Mouse (Mus musculus) neural tube, embryonic 14.5 days (tissue): ENCODE results near the gene Rnf157. TPM values are rescaled to one million over a fixed set of nuclear protein-coding genes. Genes with fewer than 3 reads are reported as not detected.
"Not testable (repeated sequence)": the region's sequence is repeated elsewhere in the genome, so short reads cannot be mapped to it uniquely, and the experiment has no call there.

Experiments
- ATAC-seq: fragments of 200-750 bp; cut with Nextera tagmentation; 2 replicates; pipeline ENCODE4 v1.8.0; 2017; ENCODE audit warnings: low read depth, mild to moderate bottlenecking, moderate TSS enrichment, moderate library complexity
- H3K27ac ChIP-seq: fragments of 300-500 bp; sonication (generic); 2 replicates; pipeline ENCODE4 v1.5.1; 2014; ENCODE audit warnings: low read depth, mild to moderate bottlenecking, control low read depth, low read length, moderate library complexity, mixed read lengths
- H3K27me3 ChIP-seq: fragments of 300-500 bp; sonication (generic); 2 replicates; pipeline ENCODE4 v1.6.1; 2014; ENCODE audit warnings: low read length; ENCODE audit not compliant: control insufficient read depth, insufficient read depth
- H3K36me3 ChIP-seq: fragments of 300-500 bp; sonication (generic); 2 replicates; pipeline ENCODE4 v1.6.1; 2014; ENCODE audit warnings: low read length, mixed read lengths; ENCODE audit not compliant: control insufficient read depth, insufficient read depth
- H3K4me1 ChIP-seq: fragments of 300-500 bp; sonication (generic); 2 replicates; pipeline ENCODE4 v1.6.1; 2014; ENCODE audit warnings: low read length; ENCODE audit not compliant: control insufficient read depth, insufficient read depth
- H3K4me2 ChIP-seq: fragments of 300-500 bp; sonication (generic); 2 replicates; pipeline ENCODE4 v1.6.1; 2014; ENCODE audit warnings: mild to moderate bottlenecking, low read depth, low read length, control low read depth
- H3K4me3 ChIP-seq: fragments of 300-500 bp; sonication (generic); 2 replicates; pipeline ENCODE4 v1.5.1; 2014; ENCODE audit warnings: low read depth, low read length, control low read depth, mixed read lengths
- H3K9ac ChIP-seq: fragments of 300-500 bp; sonication (generic); replicated peaks from 2 replicates; pipeline ENCODE4 v1.6.1; 2014; ENCODE audit warnings: low read depth, mild to moderate bottlenecking, control low read depth, low read length, mixed read lengths
- H3K9me3 ChIP-seq: fragments of 300-500 bp; sonication (generic); 2 replicates; pipeline ENCODE4 v1.6.1; 2016; ENCODE audit warnings: low read length; ENCODE audit not compliant: control insufficient read depth
- WGBS: fragments of 180-500 bp; shearing (Covaris S2); extraction: QIAGEN DNeasy Blood & Tissue Kit; methylation state at CpG from one replicate; pipeline ENCODE4 v1.1.7; 2014; 5-methylcytosine and 5-hydroxymethylcytosine counted together
- polyA plus RNA-seq: library from polyadenylated mRNA; unstranded; fragments of >200 nt; fragmentation: Nextera tagmentation; extraction: Ambion mirVana; gene quantifications from 2 replicates; pipeline ENCODE4 v1.2.1, GENCODE M21; 2014

Rnf157 gene
- polyA plus RNA-seq, 1 experiment from 2014 or later: 63.5 TPM

DNA sequence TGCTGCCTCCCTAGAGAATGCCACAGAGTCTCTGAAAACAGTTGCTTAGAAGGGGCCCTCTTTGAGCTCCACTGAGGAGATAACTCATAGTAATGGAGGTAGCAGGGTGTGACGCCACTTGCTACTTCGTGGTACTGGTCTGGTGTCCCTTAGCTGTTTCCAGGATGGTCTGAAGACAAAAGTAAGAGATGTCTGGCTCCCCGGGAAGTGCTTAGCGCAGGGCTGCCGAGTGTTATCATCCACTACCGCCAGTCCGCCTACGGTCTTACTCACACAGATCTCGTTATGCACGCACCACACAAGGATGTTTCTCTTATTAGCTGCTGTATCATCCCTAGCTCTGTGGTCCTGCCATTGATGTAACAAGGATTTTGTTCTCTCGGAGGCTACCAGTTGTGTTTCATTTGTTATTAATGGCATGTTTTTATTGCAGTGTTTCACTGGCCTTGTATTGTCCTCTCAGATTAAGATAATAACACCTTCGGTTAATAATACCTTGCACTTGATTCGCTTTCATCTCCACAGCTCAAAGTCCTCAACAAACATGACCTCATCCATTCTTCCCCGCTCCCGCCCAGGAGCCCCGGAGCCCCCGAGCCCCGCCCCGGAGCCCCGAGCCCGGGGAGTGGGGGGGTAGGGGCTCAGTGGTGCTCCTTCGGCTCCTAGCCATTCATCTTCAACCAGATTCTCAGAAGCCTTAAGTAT lies 18.0 kb upstream of the Rnf157 start:
- H3K4me1 ChIP-seq: peaks cover 9% of the 10 kb centered on the region
- no peaks in the 10 kb centered on the region for H3K9me3 ChIP-seq
- no peak overlapping the region for H3K9ac ChIP-seq
- no peak overlapping the region for H3K4me3 ChIP-seq
- no peak for ATAC-seq
- no peak overlapping the region for H3K4me2 ChIP-seq
- WGBS: 48% methylated on average over 22 of the region's 22 CpGs
- no peaks in the 10 kb centered on the region for H3K27me3 ChIP-seq
- no peak overlapping the region for H3K27ac ChIP-seq
- H3K36me3 ChIP-seq: no peaks in the 10 kb centered on the region

DNA sequence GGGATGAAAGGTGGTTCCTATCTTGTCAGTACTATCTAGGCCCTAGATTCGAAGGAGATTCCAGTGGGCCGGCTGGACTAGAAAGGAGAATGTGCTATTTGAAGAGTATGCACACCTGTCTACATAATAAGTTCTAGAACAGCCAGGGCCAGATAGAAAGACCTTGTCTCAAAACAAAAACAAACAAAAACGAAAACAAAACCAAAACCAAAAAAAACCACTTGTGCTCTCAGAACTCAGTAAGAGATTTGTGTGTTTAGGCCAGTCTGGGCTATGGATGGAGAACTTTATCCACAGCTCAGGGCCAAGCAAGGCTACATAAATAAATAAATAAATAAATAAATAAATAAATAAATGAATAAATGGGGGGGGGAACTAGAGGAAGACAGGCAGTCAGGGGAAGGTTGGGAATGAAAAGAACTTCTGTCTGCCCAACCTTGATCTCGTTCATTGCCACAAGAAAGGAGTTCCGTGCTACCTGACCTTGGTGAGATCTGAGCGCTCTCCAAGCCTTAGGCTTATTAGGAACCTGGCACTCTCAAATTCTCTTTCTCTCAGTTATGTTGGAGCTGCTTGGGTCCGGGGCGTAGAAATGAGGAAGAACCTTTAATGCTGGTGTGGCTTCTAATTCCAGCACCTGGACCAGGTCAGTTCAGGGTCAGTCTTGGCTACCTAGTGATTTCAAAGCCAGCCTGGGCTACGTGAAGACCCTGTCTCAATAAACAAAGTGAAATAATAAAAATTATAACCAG lies 17.2 kb upstream of the Rnf157 start:
- ATAC-seq: no peak
- no peaks in the 10 kb centered on the region for H3K27me3 ChIP-seq

DNA sequence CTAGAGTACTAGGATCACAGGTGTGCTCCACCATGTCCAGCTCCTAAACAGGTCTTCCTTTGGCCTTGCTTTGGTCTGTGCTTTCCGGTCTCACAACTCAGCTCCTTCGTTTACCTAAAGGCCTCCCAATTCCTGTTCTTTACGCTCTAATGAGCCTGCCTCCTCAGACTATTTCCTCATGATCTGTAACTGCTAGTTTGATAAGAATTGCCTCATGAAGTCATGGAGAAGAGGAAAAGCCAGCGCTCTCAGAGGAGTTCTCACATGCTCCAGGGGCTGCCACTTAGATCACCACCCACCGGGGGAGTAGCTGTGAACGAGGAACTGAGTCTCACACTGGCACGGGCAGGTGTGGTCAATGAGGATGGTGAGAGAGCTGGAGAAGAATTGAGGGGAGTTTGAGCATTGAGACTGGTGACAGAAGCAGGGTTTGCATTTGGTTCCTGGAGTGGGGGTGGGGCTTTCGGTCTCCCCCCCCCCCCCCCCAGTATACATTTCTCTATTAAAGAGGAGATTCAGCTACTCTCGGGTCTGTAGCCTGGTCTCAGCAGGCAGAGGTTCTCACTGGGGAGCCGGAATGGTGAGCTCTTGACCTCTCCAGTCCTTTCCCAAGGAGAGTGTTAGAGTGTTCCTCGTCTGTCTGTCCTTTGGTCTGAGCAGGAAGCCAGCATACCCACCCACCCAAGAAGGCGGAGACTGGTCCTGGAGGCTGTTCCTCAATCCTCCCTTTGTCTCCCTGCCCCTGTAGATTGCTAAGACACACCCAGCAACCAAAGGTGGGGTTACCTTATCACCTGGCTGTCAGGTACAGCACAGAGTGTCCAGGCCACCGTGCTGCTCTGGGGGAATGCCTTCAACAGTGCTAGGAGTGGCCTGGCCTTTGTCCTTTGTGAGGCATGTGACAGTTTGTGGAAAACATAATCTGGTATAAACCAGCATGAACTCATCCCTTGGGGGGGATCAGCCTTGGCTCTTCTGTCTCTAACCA lies 16.3 kb upstream of the Rnf157 start:
- no peaks in the 10 kb centered on the region for H3K27me3 ChIP-seq
- WGBS: 64% methylated on average over 12 of the region's 13 CpGs
- no peak overlapping the region for H3K9ac ChIP-seq
- H3K36me3 ChIP-seq: no peaks in the 10 kb centered on the region
- H3K4me3 ChIP-seq: no peak overlapping the region
- H3K27ac ChIP-seq: no peak overlapping the region
- no peak for ATAC-seq
- no peaks in the 10 kb centered on the region for H3K4me1 ChIP-seq
- no peaks in the 10 kb centered on the region for H3K9me3 ChIP-seq
- H3K4me2 ChIP-seq: no peak overlapping the region

More for the DNA sequence above, 17.2 kb upstream of the Rnf157 start:
- H3K9me3 ChIP-seq: no peaks in the 10 kb centered on the region
- peaks cover under 1% of the 10 kb centered on the region; the same call in 1 of the 2 replicates for H3K4me1 ChIP-seq
- no peak overlapping the region for H3K4me3 ChIP-seq
- 88% methylated on average over 9 of the region's 9 CpGs for WGBS
- no peak overlapping the region for H3K9ac ChIP-seq
- no peaks in the 10 kb centered on the region for H3K36me3 ChIP-seq
- no peak overlapping the region for H3K4me2 ChIP-seq
- H3K27ac ChIP-seq: no peak overlapping the region

DNA sequence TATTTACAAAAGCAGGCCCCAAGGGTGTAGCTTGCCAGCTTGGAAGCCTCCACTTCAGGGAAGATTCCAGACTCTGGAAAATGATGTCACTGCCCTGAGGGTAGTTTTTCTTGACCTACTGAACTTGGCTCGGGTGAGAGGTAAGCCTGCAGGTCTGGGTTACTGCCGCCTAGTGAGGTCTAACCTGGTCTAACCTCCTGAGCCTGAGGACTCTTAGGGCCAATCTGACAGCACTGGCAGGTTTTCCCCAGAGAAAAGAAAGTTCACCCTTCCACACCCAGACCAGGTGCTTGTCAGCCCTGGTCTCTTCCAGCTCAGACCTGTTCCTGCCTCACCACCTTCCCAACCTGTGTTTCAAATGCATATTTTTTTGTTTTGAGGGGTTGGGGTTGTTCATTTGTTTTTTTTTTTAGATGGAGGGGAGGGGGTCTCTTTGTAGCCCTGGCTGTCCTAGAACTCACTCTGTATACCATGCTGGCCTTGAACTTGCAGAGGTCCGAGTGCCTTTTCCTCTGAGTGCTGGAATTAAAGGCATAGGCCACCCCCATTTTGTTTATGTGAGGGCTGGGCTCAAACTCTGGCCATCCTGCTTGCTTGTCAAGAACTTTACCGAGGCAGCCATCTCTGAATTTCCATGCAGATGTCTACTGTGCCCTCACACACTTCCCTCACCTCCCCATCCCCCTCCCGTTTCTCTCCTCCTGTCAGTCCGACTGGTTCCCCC lies 14.2 kb upstream of the Rnf157 start:
- Histone ChIP-seq H3K4me2 (no peak overlapping the region), H3K4me1 (no peaks in the 10 kb centered on the region), H3K27me3 (no peaks in the 10 kb centered on the region), H3K36me3 (no peaks in the 10 kb centered on the region), H3K4me3 (no peak overlapping the region), H3K9ac (no peak overlapping the region), H3K27ac (no peak overlapping the region), H3K9me3 (no peaks in the 10 kb centered on the region)
- WGBS: 81% methylated on average over 6 of the region's 6 CpGs
- no peak for ATAC-seq

DNA sequence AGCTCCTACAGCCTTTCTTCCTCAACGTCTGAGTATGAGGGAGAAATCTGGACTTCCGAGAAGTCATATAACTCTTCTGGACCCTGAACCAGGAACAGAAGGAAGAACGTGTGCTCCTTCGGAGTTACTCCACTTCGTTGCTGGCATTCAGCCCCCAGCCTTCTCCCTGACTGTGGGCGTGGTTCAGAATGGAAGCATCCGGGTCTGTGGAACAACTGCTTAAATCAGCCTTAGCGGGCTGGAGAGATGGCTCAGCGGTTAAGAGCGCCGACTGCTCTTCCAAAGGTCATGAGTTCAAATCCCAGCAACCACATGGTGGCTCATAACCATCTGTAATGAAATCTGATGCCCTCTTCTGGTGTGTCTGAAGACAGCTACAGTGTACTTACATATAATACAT lies 13.5 kb upstream of the Rnf157 start:
- not testable (repeated sequence) for H3K36me3 ChIP-seq, H3K27me3 ChIP-seq, H3K4me2 ChIP-seq, H3K27ac ChIP-seq, H3K4me1 ChIP-seq, H3K9me3 ChIP-seq, H3K9ac ChIP-seq, ATAC-seq, H3K4me3 ChIP-seq
- whole genome bisulfite sequencing: 87% methylated on average over 11 of the region's 11 CpGs

DNA sequence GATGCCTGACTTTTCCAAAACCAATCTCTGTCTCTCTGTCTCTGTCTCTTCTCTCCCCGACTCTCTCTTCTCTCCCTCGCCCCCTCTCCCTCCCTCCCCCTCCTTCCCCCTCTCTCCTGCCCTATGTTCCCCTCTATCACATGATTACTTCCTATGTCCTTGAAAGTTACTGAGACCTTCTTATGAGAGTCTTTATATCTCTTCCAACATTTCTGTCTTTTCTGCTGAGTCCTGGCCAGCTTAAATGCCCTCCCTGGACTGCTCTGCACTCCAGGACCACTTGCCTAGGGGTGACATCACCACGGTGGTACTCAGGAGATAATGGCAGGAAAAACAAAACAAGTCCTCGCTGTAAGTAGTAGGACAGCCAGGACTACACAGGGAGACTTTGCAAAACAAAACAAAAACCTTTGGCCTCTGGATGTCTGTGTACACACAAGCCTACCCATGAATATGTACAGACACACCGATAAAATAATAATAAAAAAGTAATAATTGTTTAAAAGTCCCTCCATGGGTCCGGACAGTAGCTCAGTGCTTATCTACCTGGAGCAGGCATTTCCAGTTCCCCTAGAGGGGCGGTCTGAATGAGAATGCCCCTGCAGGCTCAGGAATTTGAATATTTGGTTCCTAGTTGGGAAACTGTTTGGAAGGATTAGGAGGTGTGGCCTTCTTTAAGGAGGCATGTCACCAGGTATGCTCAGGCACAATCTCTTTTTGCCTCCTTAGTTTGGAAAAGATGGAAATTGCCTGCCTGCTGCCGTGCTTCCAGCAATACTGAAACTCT lies 12.0 kb upstream of the Rnf157 start:
- H3K9me3 ChIP-seq: no peaks in the 10 kb centered on the region
- H3K27me3 ChIP-seq: no peaks in the 10 kb centered on the region
- no peak overlapping the region for H3K4me3 ChIP-seq
- no peaks in the 10 kb centered on the region for H3K4me1 ChIP-seq
- H3K4me2 ChIP-seq: no peak overlapping the region
- 60% methylated on average over 8 of the region's 8 CpGs for WGBS
- no peak overlapping the region for H3K9ac ChIP-seq
- no peaks in the 10 kb centered on the region for H3K36me3 ChIP-seq
- H3K27ac ChIP-seq: no peak overlapping the region
- ATAC-seq: no peak

DNA sequence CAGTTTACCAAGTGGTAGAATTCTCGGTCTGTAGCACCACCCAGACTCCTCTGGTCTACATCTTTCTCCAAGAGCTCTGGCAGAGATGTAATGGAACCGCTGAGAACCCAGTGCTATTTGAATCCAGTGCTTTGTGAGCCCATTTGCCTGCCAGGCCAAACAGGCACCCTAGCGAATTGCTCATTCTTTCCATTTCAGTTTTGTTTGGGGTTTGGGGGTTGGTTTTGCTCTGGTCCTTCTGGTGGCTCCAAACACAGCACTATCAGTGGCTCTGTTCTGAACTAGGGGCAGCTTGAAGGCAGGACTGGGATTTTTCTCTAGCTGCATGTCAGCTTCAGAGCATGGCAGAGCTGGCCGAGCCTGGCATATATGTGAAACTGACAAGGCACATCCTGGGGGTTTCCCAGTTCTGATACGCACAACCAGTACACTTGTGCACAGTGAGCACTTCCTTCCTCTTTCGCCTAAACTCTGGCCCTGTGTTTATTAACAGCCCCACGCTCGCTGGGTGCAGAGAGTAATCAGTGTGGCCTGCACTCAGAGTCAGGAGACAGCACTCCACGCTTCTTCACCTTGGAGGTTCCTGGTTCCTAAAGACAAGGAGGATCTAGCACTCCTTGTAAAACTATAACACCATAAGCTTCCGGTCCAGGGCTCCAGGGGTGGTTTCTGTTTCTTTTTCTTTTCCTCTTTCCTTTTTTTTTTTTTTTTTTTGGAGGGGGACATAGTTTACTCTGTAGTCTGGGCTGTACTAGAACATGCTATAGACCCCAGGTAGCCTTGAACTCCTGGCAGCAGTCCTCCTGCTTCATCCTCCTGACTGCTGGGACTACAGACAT lies 11.2 kb upstream of the Rnf157 start:
- Histone ChIP-seq H3K4me2 (no peak overlapping the region), H3K9me3 (no peaks in the 10 kb centered on the region), H3K27me3 (no peaks in the 10 kb centered on the region), H3K27ac (no peak overlapping the region), H3K9ac (no peak overlapping the region), H3K36me3 (no peaks in the 10 kb centered on the region), H3K4me3 (no peak overlapping the region), H3K4me1 (no peaks in the 10 kb centered on the region)
- ATAC-seq: no peak
- WGBS: 82% methylated on average over 10 of the region's 10 CpGs
